ENCODE assay signal across 8 mouse cellular contexts in genomic region chr16:47765742-47766141, GRCm38 (mm10).
DNase-seq lines count a peak whose midpoint lies in the region; ATAC-seq and TF ChIP-seq lines count a peak whose summit lies in the region.

No protein-coding gene starts in this region.

- H3K9ac ChIP-seq in lung, embryonic 14.5 days, result no peak overlapping the region
- H3K9ac ChIP-seq in forebrain, postnatal 0 days, result no peak overlapping the region

- peak; percentile 39 for TF ChIP-seq CTCF in lung, embryonic 14.5 days (IDR thresholded peaks at IDR 0.05; ENCODE audit: low read depth)
- no peak for TF ChIP-seq CTCF in forebrain, postnatal 0 days (IDR thresholded peaks at IDR 0.05; ENCODE audit: low read depth)

- 54% methylated on average over 3 of the region's 3 CpGs for WGBS in lung, embryonic 14.5 days
- 69% methylated on average over 3 of the region's 3 CpGs for WGBS in forebrain, postnatal 0 days

- DNase-seq in cerebellum, adult 11 months, result peak; percentile 4
- DNase-seq in lung, embryonic 14.5 days, result peak; percentile 61
- DNase-seq in lung, adult 18-20 months, result no peak
- DNase-seq in cerebellum, postnatal 14 days, result peak; percentile 62 to 69
- peak; percentile 4 to 8 for DNase-seq in left cerebral cortex, adult 8-10 months (ENCODE audit: low spot score in 2 of 2)
- DNase-seq in spleen, postnatal 36 days (ENCODE audit: low spot score in 2 of 2), result no peak
- no peak for DNase-seq in forebrain, postnatal 0 days

- no peaks in the 10 kb centered on the region for H3K27me3 ChIP-seq in lung, embryonic 14.5 days (ENCODE audit: insufficient read depth, low read length)
- no peaks in the 10 kb centered on the region for H3K27me3 ChIP-seq in forebrain, postnatal 0 days (ENCODE audit: insufficient read depth, low read length)

- no peaks in the 10 kb centered on the region for H3K4me1 ChIP-seq in lung, embryonic 14.5 days (ENCODE audit: insufficient read depth)
- no peaks in the 10 kb centered on the region for H3K4me1 ChIP-seq in forebrain, postnatal 0 days (ENCODE audit: insufficient read depth)

- ATAC-seq in cerebellum, adult (ENCODE audit: insufficient number of reproducible peaks, low FRiP score, low TSS enrichment), result no peak; the same call in 1 of the 2 replicates
- no peak for ATAC-seq in lung, embryonic 14.5 days (ENCODE audit: insufficient read depth)
- ATAC-seq in forebrain, postnatal 0 days, result no peak

- H3K4me3 ChIP-seq in lung, embryonic 14.5 days (ENCODE audit: low read depth, low read length), result no peak overlapping the region
- no peak overlapping the region for H3K4me3 ChIP-seq in forebrain, postnatal 0 days (ENCODE audit: low read depth, low read length)

- no peak overlapping the region for H3K27ac ChIP-seq in lung, embryonic 14.5 days (ENCODE audit: low read depth)
- no peak overlapping the region for H3K27ac ChIP-seq in forebrain, postnatal 0 days (ENCODE audit: low read depth, low read length)

- no peaks in the 10 kb centered on the region for H3K9me3 ChIP-seq in lung, embryonic 14.5 days (ENCODE audit: low read depth, low read length)
- no peaks in the 10 kb centered on the region for H3K9me3 ChIP-seq in forebrain, postnatal 0 days (ENCODE audit: low read length)

- H3K4me2 ChIP-seq in lung, embryonic 14.5 days, result no peak overlapping the region
- H3K4me2 ChIP-seq in forebrain, postnatal 0 days (ENCODE audit: low read depth), result no peak overlapping the region

- H3K36me3 ChIP-seq in lung, embryonic 14.5 days (ENCODE audit: insufficient read depth), result no peaks in the 10 kb centered on the region
- H3K36me3 ChIP-seq in forebrain, postnatal 0 days (ENCODE audit: insufficient read depth), result no peaks in the 10 kb centered on the region

Comparison
In these comparisons a context has a peak if more than half of its experiments do, and no peak if none do; other contexts are left out.
1. DNase-seq: peak in cerebellum, adult 11 months (single experiment), lung, embryonic 14.5 days (single experiment), cerebellum, postnatal 14 days (2 of 2) and left cerebral cortex, adult 8-10 months (2 of 2); none in lung, adult 18-20 months (0 of 2), spleen, postnatal 36 days (0 of 2) and forebrain, postnatal 0 days (single experiment).